Mouse (Mus musculus) lung, postnatal 0 days (tissue): ENCODE data around the gene 1600002K03Rik.

Source experiments
- CTCF ChIP-seq: IDR thresholded peaks from 2 replicates; pipeline ENCODE4 v1.5.1; 2016; ENCODE audit warnings: antibody characterized with exemption, mild to moderate bottlenecking
- EP300 ChIP-seq: IDR thresholded peaks from 2 replicates; pipeline ENCODE4 v1.6.1; 2016; ENCODE audit warnings: antibody characterized with exemption, mild to moderate bottlenecking, control low read depth

DNA sequence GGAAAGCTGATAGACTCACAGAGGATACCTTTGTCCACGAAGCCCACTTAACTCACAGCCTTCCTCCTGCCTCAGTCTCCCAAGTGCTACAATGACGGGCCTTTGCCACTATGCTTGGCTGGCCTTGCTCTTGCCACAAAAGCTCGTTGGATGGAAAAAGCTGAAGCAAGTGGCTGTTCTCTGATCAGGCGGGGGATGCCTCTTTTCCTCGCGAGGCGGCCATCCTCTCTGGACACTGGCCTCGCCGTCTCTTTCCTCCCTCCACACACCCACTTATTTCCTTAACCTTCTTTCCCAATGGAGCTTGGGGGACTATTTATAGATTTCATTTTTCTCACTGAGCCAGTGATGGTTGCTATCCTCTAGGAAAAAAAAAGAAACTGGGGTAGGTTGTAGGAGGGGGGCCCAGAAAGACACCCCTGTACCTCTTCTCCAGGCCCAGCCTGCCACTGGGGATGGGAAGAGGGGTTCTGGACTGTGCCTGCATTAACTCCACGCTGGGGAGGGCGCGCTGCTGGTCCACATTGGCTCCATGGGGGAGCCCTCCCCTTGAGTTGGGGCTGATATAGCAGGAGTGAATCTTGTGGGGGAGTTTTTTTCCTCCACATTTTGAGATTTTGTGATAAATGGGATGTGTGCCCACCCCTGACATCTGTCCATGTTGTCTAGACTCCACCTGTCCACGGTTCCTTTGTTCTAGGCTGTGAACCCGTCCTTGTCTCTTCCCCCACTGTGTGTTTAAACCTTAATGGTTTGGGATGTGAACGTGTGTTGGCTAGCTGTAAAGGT is 15.4 kb upstream of the 1600002K03Rik start:
- no peak for TF ChIP-seq EP300
- TF ChIP-seq CTCF: no peak
